Mouse (Mus musculus): ENCODE measurements around the gene Snx29.

- TF ChIP-seq CTCF (IDR thresholded peaks at IDR 0.05; ENCODE audit: borderline replicate concordance, control insufficient read depth, extremely low read depth, insufficient read depth, low read length, poor library complexity) (no peak), POLR2A (IDR thresholded peaks at IDR 0.05; ENCODE audit: control insufficient read depth, extremely low read depth, insufficient read depth, low read length, poor library complexity) (no peak)
These were observed 453.8 kb downstream of the Snx29 start for GRCm38 (mm10) chr16:11776528-11776927.
